Mouse (Mus musculus): Measurements from ENCODE around the gene Lrg1.

GRCm38 (mm10) chr17:56103465-56104285 is 18.1 kb downstream of the Lrg1 start:
- TF ChIP-seq CTCF (conservative IDR thresholded peaks at IDR 0.05 in 1 of 2, IDR thresholded peaks at IDR 0.05 in 1 of 2; ENCODE audit: low read depth in 2 of 2, low read length in 2 of 2) = no peak
- TF ChIP-seq SMC3 (IDR thresholded peaks at IDR 0.05; ENCODE audit: low read depth, low read length) = no peak
- TF ChIP-seq EP300 (IDR thresholded peaks at IDR 0.05; ENCODE audit: low read length) = no peak
- TF ChIP-seq CHD1 (IDR thresholded peaks at IDR 0.05; ENCODE audit: low read depth, low read length) = no peak
- no peak for TF ChIP-seq POLR2A (IDR thresholded peaks at IDR 0.05; ENCODE audit: low read depth, low read length)

Data from CH12.LX (cell line).